Mouse (Mus musculus): ENCODE results near the gene Mrnip. TPM values are rescaled to one million over a fixed set of nuclear protein-coding genes. Genes with fewer than 3 reads are reported as not detected.

Mrnip gene
- polyA plus RNA-seq, 1 experiment from 2014 or later = 38.8 TPM

DNA sequence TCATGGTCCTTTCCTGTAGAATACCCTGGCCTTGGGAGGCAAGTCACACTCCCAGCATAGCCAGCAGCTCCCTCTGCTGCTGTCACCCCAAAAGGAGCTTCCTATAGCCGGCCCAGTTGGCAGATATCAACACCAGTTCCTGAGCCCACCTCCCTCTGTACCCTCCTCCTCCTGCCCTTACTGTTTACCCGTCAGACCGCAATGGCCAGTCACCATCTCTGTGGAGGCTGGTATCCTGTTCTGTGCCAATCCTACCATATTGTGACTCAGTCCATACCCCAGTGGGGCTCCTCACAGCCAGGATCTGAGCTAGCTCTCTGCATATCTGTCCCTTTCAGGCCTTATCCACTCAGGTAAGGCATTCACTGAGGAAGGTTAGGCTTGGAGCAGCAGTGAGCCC is 28.7 kb upstream of the Mrnip start:
- 89% methylated on average over 3 of the region's 3 CpGs for WGBS

GRCm38 (mm10) chr11:50146121-50146520 is 28.1 kb upstream of the Mrnip start:
- H3K27me3 ChIP-seq (ENCODE audit: control insufficient read depth, insufficient read depth, low read length) = no peaks in the 10 kb centered on the region
- H3K4me1 ChIP-seq (ENCODE audit: control insufficient read depth, insufficient read depth, low read length) = no peaks in the 10 kb centered on the region
- 97% methylated on average over 13 of the region's 13 CpGs for WGBS
- no peaks in the 10 kb centered on the region for H3K9me3 ChIP-seq (ENCODE audit: control insufficient read depth, low read length)
- no peak overlapping the region for H3K27ac ChIP-seq (replicated peaks; ENCODE audit: low read depth, low read length)
- H3K4me3 ChIP-seq (replicated peaks; ENCODE audit: low read depth, low read length) = no peak overlapping the region
- peaks cover 91% of the 10 kb centered on the region for H3K36me3 ChIP-seq (ENCODE audit: control insufficient read depth, insufficient read depth, low read length)
- H3K4me2 ChIP-seq (ENCODE audit: low read length) = no peak overlapping the region
- DNase-seq = no peak
- ATAC-seq (ENCODE audit: low FRiP score, low TSS enrichment) = no peak
- no peak overlapping the region for H3K9ac ChIP-seq (replicated peaks; ENCODE audit: low read length)

More for the DNA sequence above, 28.7 kb upstream of the Mrnip start:
- DNase-seq (no peak), ATAC-seq (ENCODE audit: low FRiP score, low TSS enrichment) (no peak)
- Histone ChIP-seq H3K4me1 (ENCODE audit: control insufficient read depth, insufficient read depth, low read length) (no peaks in the 10 kb centered on the region), H3K27me3 (ENCODE audit: control insufficient read depth, insufficient read depth, low read length) (no peaks in the 10 kb centered on the region), H3K9ac (replicated peaks; ENCODE audit: low read length) (no peak overlapping the region), H3K27ac (replicated peaks; ENCODE audit: low read depth, low read length) (no peak overlapping the region), H3K4me2 (ENCODE audit: low read length) (no peak overlapping the region), H3K36me3 (ENCODE audit: control insufficient read depth, insufficient read depth, low read length) (peaks cover 91% of the 10 kb centered on the region), H3K9me3 (ENCODE audit: control insufficient read depth, low read length) (no peaks in the 10 kb centered on the region), H3K4me3 (replicated peaks; ENCODE audit: low read depth, low read length) (no peak overlapping the region)

- Histone ChIP-seq H3K27me3 (ENCODE audit: control insufficient read depth, insufficient read depth, low read length) (no peaks in the 10 kb centered on the region), H3K36me3 (ENCODE audit: control insufficient read depth, insufficient read depth, low read length) (peaks cover 92% of the 10 kb centered on the region), H3K9me3 (ENCODE audit: control insufficient read depth, low read length) (no peaks in the 10 kb centered on the region), H3K27ac (replicated peaks; ENCODE audit: low read depth, low read length) (no peak overlapping the region), H3K9ac (replicated peaks; ENCODE audit: low read length) (no peak overlapping the region), H3K4me1 (ENCODE audit: control insufficient read depth, insufficient read depth, low read length) (no peaks in the 10 kb centered on the region), H3K4me3 (replicated peaks; ENCODE audit: low read depth, low read length) (no peak overlapping the region), H3K4me2 (ENCODE audit: low read length) (no peak overlapping the region)
- WGBS = 88% methylated on average over 9 of the region's 9 CpGs
- ATAC-seq (ENCODE audit: low FRiP score, low TSS enrichment) (no peak), DNase-seq (no peak)
Measured at GRCm38 (mm10) chr11:50147267-50147957, 26.8 kb upstream of the Mrnip start.

DNA sequence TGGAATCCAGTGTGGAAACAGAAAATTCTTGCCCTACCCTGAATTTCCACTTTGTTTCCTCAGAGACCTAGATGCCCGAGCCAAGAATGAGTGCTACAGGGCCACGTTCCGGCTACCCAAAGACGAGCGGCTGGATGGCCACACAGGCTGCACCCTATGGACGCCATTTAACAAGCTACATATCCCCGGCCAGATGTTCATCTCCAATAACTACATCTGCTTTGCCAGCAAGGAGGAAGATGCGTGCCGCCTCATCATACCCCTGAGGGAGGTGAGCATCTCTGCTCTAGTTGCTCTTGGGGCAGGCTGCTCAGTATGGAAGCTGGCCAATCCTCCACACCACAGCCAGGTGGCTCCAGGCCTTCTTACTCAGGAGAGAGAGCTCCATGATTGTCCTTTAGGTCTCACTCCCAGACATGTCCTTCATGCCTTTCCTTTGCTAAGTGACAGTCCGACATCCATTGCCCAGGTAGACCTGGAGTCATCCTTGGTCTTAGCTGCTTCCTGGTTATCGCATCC is 26.2 kb upstream of the Mrnip start:
- no peak for DNase-seq
- Histone ChIP-seq H3K4me2 (ENCODE audit: low read length) (no peak overlapping the region), H3K27me3 (ENCODE audit: control insufficient read depth, insufficient read depth, low read length) (no peaks in the 10 kb centered on the region), H3K4me1 (ENCODE audit: control insufficient read depth, insufficient read depth, low read length) (no peaks in the 10 kb centered on the region), H3K27ac (replicated peaks; ENCODE audit: low read depth, low read length) (no peak overlapping the region), H3K9me3 (ENCODE audit: control insufficient read depth, low read length) (no peaks in the 10 kb centered on the region), H3K36me3 (ENCODE audit: control insufficient read depth, insufficient read depth, low read length) (peaks cover 92% of the 10 kb centered on the region), H3K9ac (replicated peaks; ENCODE audit: low read length) (no peak overlapping the region), H3K4me3 (replicated peaks; ENCODE audit: low read depth, low read length) (no peak overlapping the region)
- ATAC-seq (ENCODE audit: low FRiP score, low TSS enrichment) = no peak
- WGBS = 99% methylated on average over 11 of the region's 11 CpGs

GRCm38 (mm10) chr11:50149200-50149599 is 25.0 kb upstream of the Mrnip start:
- no peak for ATAC-seq (ENCODE audit: low FRiP score, low TSS enrichment)

GRCm38 (mm10) chr11:50149603-50150150 is 24.6 kb upstream of the Mrnip start:
- H3K4me3 ChIP-seq (replicated peaks; ENCODE audit: low read depth, low read length) = no peak overlapping the region
- ATAC-seq (ENCODE audit: low FRiP score, low TSS enrichment) = no peak
- H3K36me3 ChIP-seq (ENCODE audit: control insufficient read depth, insufficient read depth, low read length) = peaks cover 95% of the 10 kb centered on the region
- H3K4me2 ChIP-seq (ENCODE audit: low read length) = no peak overlapping the region
- no peak overlapping the region for H3K9ac ChIP-seq (replicated peaks; ENCODE audit: low read length)
- H3K9me3 ChIP-seq (ENCODE audit: control insufficient read depth, low read length) = no peaks in the 10 kb centered on the region
- no peaks in the 10 kb centered on the region for H3K4me1 ChIP-seq (ENCODE audit: control insufficient read depth, insufficient read depth, low read length)
- H3K27me3 ChIP-seq (ENCODE audit: control insufficient read depth, insufficient read depth, low read length) = no peaks in the 10 kb centered on the region
- WGBS = 96% methylated on average over 9 of the region's 9 CpGs
- no peak overlapping the region for H3K27ac ChIP-seq (replicated peaks; ENCODE audit: low read depth, low read length)
- no peak for DNase-seq

More at GRCm38 (mm10) chr11:50149200-50149599, 25.0 kb upstream of the Mrnip start:
- 91% methylated on average over 7 of the region's 7 CpGs for WGBS
- DNase-seq = no peak
- Histone ChIP-seq H3K36me3 (ENCODE audit: control insufficient read depth, insufficient read depth, low read length) (peaks cover 92% of the 10 kb centered on the region), H3K27me3 (ENCODE audit: control insufficient read depth, insufficient read depth, low read length) (no peaks in the 10 kb centered on the region), H3K9ac (replicated peaks; ENCODE audit: low read length) (no peak overlapping the region), H3K4me1 (ENCODE audit: control insufficient read depth, insufficient read depth, low read length) (no peaks in the 10 kb centered on the region), H3K27ac (replicated peaks; ENCODE audit: low read depth, low read length) (no peak overlapping the region), H3K4me3 (replicated peaks; ENCODE audit: low read depth, low read length) (no peak overlapping the region), H3K4me2 (ENCODE audit: low read length) (no peak overlapping the region), H3K9me3 (ENCODE audit: control insufficient read depth, low read length) (no peaks in the 10 kb centered on the region)

GRCm38 (mm10) chr11:50151374-50151773 is 22.9 kb upstream of the Mrnip start:
- Histone ChIP-seq H3K27me3 (ENCODE audit: control insufficient read depth, insufficient read depth, low read length) (no peaks in the 10 kb centered on the region), H3K4me3 (replicated peaks; ENCODE audit: low read depth, low read length) (no peak overlapping the region), H3K4me2 (ENCODE audit: low read length) (no peak overlapping the region), H3K9me3 (ENCODE audit: control insufficient read depth, low read length) (no peaks in the 10 kb centered on the region), H3K27ac (replicated peaks; ENCODE audit: low read depth, low read length) (no peak overlapping the region), H3K9ac (replicated peaks; ENCODE audit: low read length) (no peak overlapping the region), H3K4me1 (ENCODE audit: control insufficient read depth, insufficient read depth, low read length) (no peaks in the 10 kb centered on the region), H3K36me3 (ENCODE audit: control insufficient read depth, insufficient read depth, low read length) (peaks cover 94% of the 10 kb centered on the region)
- whole genome bisulfite sequencing = 88% methylated on average over 3 of the region's 3 CpGs
- no peak for ATAC-seq (ENCODE audit: low FRiP score, low TSS enrichment)
- no peak for DNase-seq

- Histone ChIP-seq H3K9ac (replicated peaks; ENCODE audit: low read length) (no peak overlapping the region), H3K4me1 (ENCODE audit: control insufficient read depth, insufficient read depth, low read length) (no peaks in the 10 kb centered on the region), H3K36me3 (ENCODE audit: control insufficient read depth, insufficient read depth, low read length) (peaks cover 98% of the 10 kb centered on the region), H3K27ac (replicated peaks; ENCODE audit: low read depth, low read length) (no peak overlapping the region), H3K27me3 (ENCODE audit: control insufficient read depth, insufficient read depth, low read length) (no peaks in the 10 kb centered on the region), H3K4me3 (replicated peaks; ENCODE audit: low read depth, low read length) (no peak overlapping the region), H3K9me3 (ENCODE audit: control insufficient read depth, low read length) (no peaks in the 10 kb centered on the region), H3K4me2 (ENCODE audit: low read length) (no peak overlapping the region)
- ATAC-seq (ENCODE audit: low FRiP score, low TSS enrichment) = no peak
- no peak for DNase-seq
- WGBS = 81% methylated on average over 9 of the region's 9 CpGs
Measured at GRCm38 (mm10) chr11:50154166-50154565, 20.1 kb upstream of the Mrnip start.
